Mouse (Mus musculus): ENCODE measurements around the gene Bach2. TPM values are rescaled to one million over a fixed set of nuclear protein-coding genes. Genes with fewer than 3 reads are reported as not detected.

The Bach2 gene
- polyA plus RNA-seq, 1 experiment from 2014 or later, result 27.4 TPM

- no peaks in the 10 kb centered on the region for H3K36me3 ChIP-seq
- H3K4me3 ChIP-seq, result no peak overlapping the region
- H3K4me1 ChIP-seq (replicated peaks), result peaks cover 47% of the 10 kb centered on the region
- WGBS, result 12% methylated on average over 3 of the region's 3 CpGs
- no peak overlapping the region for H3K9ac ChIP-seq
- H3K27me3 ChIP-seq, result no peaks in the 10 kb centered on the region
- no peaks in the 10 kb centered on the region for H3K9me3 ChIP-seq
- no peak overlapping the region for H3K4me2 ChIP-seq
- H3K27ac ChIP-seq (replicated peaks), result no peak overlapping the region
- no peak for ATAC-seq (ENCODE audit: low FRiP score, low read depth)
Observed at GRCm38 (mm10) chr4:32479231-32479630, 240.6 kb downstream of the Bach2 start.

GRCm38 (mm10) chr4:32479801-32480700 lies 241.4 kb downstream of the Bach2 start:
- Histone ChIP-seq H3K4me1 (replicated peaks) (peaks cover 47% of the 10 kb centered on the region), H3K4me2 (no peak overlapping the region), H3K4me3 (no peak overlapping the region), H3K9ac (no peak overlapping the region), H3K9me3 (no peaks in the 10 kb centered on the region), H3K27me3 (no peaks in the 10 kb centered on the region), H3K36me3 (no peaks in the 10 kb centered on the region), H3K27ac (replicated peaks) (peak overlapping the region; percentile 43)
- ATAC-seq (ENCODE audit: low FRiP score, low read depth), result peak; percentile 55
- 39% methylated on average over 16 of the region's 16 CpGs for WGBS

GRCm38 (mm10) chr4:32481366-32482055 lies 242.9 kb downstream of the Bach2 start:
- Histone ChIP-seq H3K27me3 (no peaks in the 10 kb centered on the region), H3K9me3 (no peaks in the 10 kb centered on the region), H3K4me3 (no peak overlapping the region), H3K36me3 (no peaks in the 10 kb centered on the region), H3K27ac (replicated peaks) (peak overlapping the region; percentile 70), H3K4me1 (replicated peaks) (peaks cover 57% of the 10 kb centered on the region), H3K9ac (no peak overlapping the region), H3K4me2 (peak overlapping the region; percentile 5; the same call in 1 of the 2 replicates)
- WGBS, result 15% methylated on average over 18 of the region's 18 CpGs
- ATAC-seq (ENCODE audit: low FRiP score, low read depth), result peak; percentile 14

- H3K9ac ChIP-seq, result no peak overlapping the region
- peak overlapping the region; percentile 70 for H3K27ac ChIP-seq (replicated peaks)
- H3K4me2 ChIP-seq, result no peak overlapping the region
- 49% methylated on average over 8 of the region's 8 CpGs for WGBS
- H3K9me3 ChIP-seq, result no peaks in the 10 kb centered on the region
- H3K36me3 ChIP-seq, result no peaks in the 10 kb centered on the region
- H3K27me3 ChIP-seq, result no peaks in the 10 kb centered on the region
- H3K4me1 ChIP-seq (replicated peaks), result peaks cover 63% of the 10 kb centered on the region
- ATAC-seq (ENCODE audit: low FRiP score, low read depth), result no peak
- H3K4me3 ChIP-seq, result no peak overlapping the region
Observed at GRCm38 (mm10) chr4:32482138-32482537, 243.5 kb downstream of the Bach2 start.

- Histone ChIP-seq H3K27ac (replicated peaks) (peak overlapping the region; percentile 70), H3K9me3 (no peaks in the 10 kb centered on the region), H3K4me2 (no peak overlapping the region), H3K27me3 (no peaks in the 10 kb centered on the region), H3K36me3 (no peaks in the 10 kb centered on the region), H3K4me3 (no peak overlapping the region), H3K4me1 (replicated peaks) (peaks cover 67% of the 10 kb centered on the region), H3K9ac (no peak overlapping the region)
- ATAC-seq (ENCODE audit: low FRiP score, low read depth), result 0 out of 2 replicates have a peak, but pooled peaks have one; percentile 23
- WGBS, result 8% methylated on average over 8 of the region's 8 CpGs
Observed at GRCm38 (mm10) chr4:32482936-32483335, 244.3 kb downstream of the Bach2 start.

- no peak for ATAC-seq (ENCODE audit: low FRiP score, low read depth)
- H3K27me3 ChIP-seq, result no peaks in the 10 kb centered on the region
- WGBS, result 46% methylated on average over 5 of the region's 5 CpGs
- no peaks in the 10 kb centered on the region for H3K9me3 ChIP-seq
- no peak overlapping the region for H3K9ac ChIP-seq
- no peaks in the 10 kb centered on the region for H3K36me3 ChIP-seq
- no peak overlapping the region; the same call in 1 of the 2 replicates for H3K27ac ChIP-seq (replicated peaks)
- H3K4me1 ChIP-seq (replicated peaks), result peaks cover 49% of the 10 kb centered on the region
- H3K4me2 ChIP-seq, result no peak overlapping the region
- H3K4me3 ChIP-seq, result no peak overlapping the region
Observed at GRCm38 (mm10) chr4:32485848-32486247, 247.2 kb downstream of the Bach2 start.

GRCm38 (mm10) chr4:32486654-32487398 lies 248.2 kb downstream of the Bach2 start:
- no peaks in the 10 kb centered on the region for H3K27me3 ChIP-seq
- no peaks in the 10 kb centered on the region for H3K36me3 ChIP-seq
- peak overlapping the region; percentile 38 for H3K4me2 ChIP-seq
- 30% methylated on average over 17 of the region's 17 CpGs for WGBS
- H3K4me1 ChIP-seq (replicated peaks), result peaks cover 42% of the 10 kb centered on the region
- no peak overlapping the region; the same call in 1 of the 2 replicates for H3K9ac ChIP-seq
- no peaks in the 10 kb centered on the region for H3K9me3 ChIP-seq
- no peak overlapping the region for H3K4me3 ChIP-seq
- peak; percentile 58; the same call in 1 of the 2 replicates for ATAC-seq (ENCODE audit: low FRiP score, low read depth)
- H3K27ac ChIP-seq (replicated peaks), result peak overlapping the region; percentile 69

- Histone ChIP-seq H3K27ac (replicated peaks) (no peak overlapping the region), H3K9ac (no peak overlapping the region), H3K4me3 (no peak overlapping the region), H3K4me1 (replicated peaks) (peaks cover 23% of the 10 kb centered on the region), H3K27me3 (no peaks in the 10 kb centered on the region), H3K4me2 (no peak overlapping the region), H3K36me3 (no peaks in the 10 kb centered on the region), H3K9me3 (no peaks in the 10 kb centered on the region)
- 83% methylated on average over 1 of the region's 1 CpGs for WGBS
- ATAC-seq (ENCODE audit: low FRiP score, low read depth), result no peak
Observed at GRCm38 (mm10) chr4:32489186-32489585, 250.6 kb downstream of the Bach2 start.

GRCm38 (mm10) chr4:32491176-32491575 lies 252.6 kb downstream of the Bach2 start:
- 74% methylated on average over 8 of the region's 8 CpGs for WGBS
- no peak for ATAC-seq (ENCODE audit: low FRiP score, low read depth)
- no peak overlapping the region for H3K27ac ChIP-seq (replicated peaks)

GRCm38 (mm10) chr4:32492834-32493233 lies 254.2 kb downstream of the Bach2 start:
- no peak overlapping the region for H3K27ac ChIP-seq (replicated peaks)
- no peak overlapping the region for H3K9ac ChIP-seq
- 84% methylated on average over 7 of the region's 7 CpGs for WGBS
- H3K4me1 ChIP-seq (replicated peaks), result 0 out of 2 replicates have a peak, but pooled peaks cover 2% of the 10 kb centered on the region
- ATAC-seq (ENCODE audit: low FRiP score, low read depth), result no peak
- no peak overlapping the region for H3K4me3 ChIP-seq
- H3K9me3 ChIP-seq, result no peaks in the 10 kb centered on the region
- H3K4me2 ChIP-seq, result no peak overlapping the region
- H3K36me3 ChIP-seq, result no peaks in the 10 kb centered on the region
- H3K27me3 ChIP-seq, result no peaks in the 10 kb centered on the region

More at GRCm38 (mm10) chr4:32491176-32491575, 252.6 kb downstream of the Bach2 start:
- Histone ChIP-seq H3K4me3 (no peak overlapping the region), H3K9ac (no peak overlapping the region), H3K4me2 (no peak overlapping the region), H3K4me1 (replicated peaks) (peaks cover 16% of the 10 kb centered on the region), H3K9me3 (no peaks in the 10 kb centered on the region), H3K27me3 (no peaks in the 10 kb centered on the region), H3K36me3 (no peaks in the 10 kb centered on the region)

GRCm38 (mm10) chr4:32501780-32502179 lies 263.2 kb downstream of the Bach2 start:
- Histone ChIP-seq H3K4me1 (replicated peaks) (no peaks in the 10 kb centered on the region), H3K9me3 (no peaks in the 10 kb centered on the region), H3K27ac (replicated peaks) (no peak overlapping the region), H3K36me3 (no peaks in the 10 kb centered on the region), H3K27me3 (no peaks in the 10 kb centered on the region), H3K4me3 (no peak overlapping the region), H3K4me2 (no peak overlapping the region), H3K9ac (no peak overlapping the region)
- no peak for ATAC-seq (ENCODE audit: low FRiP score, low read depth)
- WGBS, result 91% methylated on average over 8 of the region's 8 CpGs
